41 mouse cellular contexts compared by ENCODE assay signal in genomic region chr6:113437135-113437534, GRCm38 (mm10). TPM values are rescaled to one million over a fixed set of nuclear protein-coding genes. Genes with fewer than 3 reads are reported as not detected.
"Had no signal": no experiment of that assay in that cellular context is flagged by ENCODE, and none has a peak within 500 bp of the region (broad histone marks: within the 10 kb centered on the region; RNA-seq: fewer than 3 reads in every experiment).

No protein-coding gene starts in this region.

- H3K4me1 ChIP-seq: limb, embryonic 13.5 days; midbrain, embryonic 12.5 days; neural tube, embryonic 12.5 days had no signal

- H3K36me3 ChIP-seq: limb, embryonic 10.5 days; limb, embryonic 12.5 days; limb, embryonic 13.5 days; limb, embryonic 15.5 days; liver, embryonic 12.5 days; liver, embryonic 13.5 days; liver, embryonic 15.5 days; lung, embryonic 15.5 days; midbrain, embryonic 10.5 days; midbrain, embryonic 12.5 days; midbrain, embryonic 15.5 days; neural tube, embryonic 12.5 days; neural tube, embryonic 13.5 days had no signal

- H3K4me3 ChIP-seq: limb, embryonic 10.5 days; limb, embryonic 12.5 days; limb, embryonic 13.5 days; limb, embryonic 15.5 days; liver, embryonic 12.5 days; liver, embryonic 13.5 days; liver, embryonic 15.5 days; lung, embryonic 15.5 days; megakaryocyte, embryonic 14.5 days; midbrain, embryonic 10.5 days; midbrain, embryonic 12.5 days; midbrain, embryonic 15.5 days; myocyte; neural tube, embryonic 12.5 days; neural tube, embryonic 13.5 days had no signal

- H3K9me3 ChIP-seq: limb, embryonic 10.5 days; limb, embryonic 12.5 days; limb, embryonic 13.5 days; limb, embryonic 15.5 days; liver, embryonic 12.5 days; liver, embryonic 13.5 days; liver, embryonic 15.5 days; lung, embryonic 15.5 days; megakaryocyte, embryonic 14.5 days; midbrain, embryonic 10.5 days; midbrain, embryonic 12.5 days; midbrain, embryonic 15.5 days; neural tube, embryonic 12.5 days; neural tube, embryonic 13.5 days had no signal

- H3K27me3 ChIP-seq: limb, embryonic 13.5 days; limb, embryonic 15.5 days; liver, embryonic 13.5 days; liver, embryonic 15.5 days; lung, embryonic 15.5 days; neural tube, embryonic 12.5 days; neural tube, embryonic 13.5 days had no signal

- H3K9ac ChIP-seq: limb, embryonic 12.5 days; limb, embryonic 13.5 days; limb, embryonic 15.5 days; liver, embryonic 12.5 days; liver, embryonic 13.5 days; liver, embryonic 14.5 days; liver, embryonic 15.5 days; liver, postnatal 0 days; lung, embryonic 14.5 days; lung, embryonic 15.5 days; midbrain, embryonic 12.5 days; midbrain, embryonic 15.5 days; neural tube, embryonic 12.5 days; neural tube, embryonic 13.5 days had no signal

- H3K4me2 ChIP-seq: limb, embryonic 12.5 days; limb, embryonic 13.5 days; limb, embryonic 15.5 days; liver, embryonic 11.5 days; liver, embryonic 12.5 days; liver, embryonic 13.5 days; liver, embryonic 15.5 days; lung, embryonic 14.5 days; lung, embryonic 15.5 days; midbrain, embryonic 12.5 days; midbrain, embryonic 15.5 days; neural tube, embryonic 12.5 days; neural tube, embryonic 13.5 days had no signal

- DNase-seq: left cerebral cortex, postnatal 4 days; liver; liver, embryonic 13.5 days; liver, postnatal 0 days; lung, adult 18-20 months; lung, adult 2 months; lung, embryonic 14.5 days; lung, postnatal 10 days; lung, postnatal 14 days; lung, postnatal 36 days; lung, postnatal 4 days; midbrain, embryonic 14.5 days had no signal

- H3K27ac ChIP-seq: limb, embryonic 10.5 days; limb, embryonic 12.5 days; limb, embryonic 13.5 days; limb, embryonic 15.5 days; liver, embryonic 12.5 days; liver, embryonic 13.5 days; liver, embryonic 14.5 days; liver, embryonic 15.5 days; lung, embryonic 15.5 days; macrophage; midbrain, embryonic 10.5 days; midbrain, embryonic 12.5 days; midbrain, embryonic 15.5 days; neural tube, embryonic 12.5 days; neural tube, embryonic 13.5 days had no signal

- ATAC-seq: liver, embryonic 12.5 days; liver, postnatal 0 days; lung, postnatal 0 days; midbrain, embryonic 15.5 days; midbrain, embryonic 16.5 days had no signal

RNA-seq across cellular contexts. Expression of gene Cidec, which starts 1.6 kb away (rescaled TPM):
- total RNA-seq: left cerebral cortex, postnatal 10 days; left cerebral cortex, postnatal 14 days; left cerebral cortex, postnatal 25 days; left cerebral cortex, postnatal 36 days; left cerebral cortex, postnatal 4 days; megakaryocyte progenitor cell, adult 5-6 weeks; megakaryocyte, adult 5-6 weeks; megakaryocyte-erythroid progenitor cell, adult 5-6 weeks; midbrain, postnatal 0 days; monocyte, adult 5-6 weeks had no signal
- polyA plus RNA-seq: limb, embryonic 10.5 days; limb, embryonic 11.5 days; limb, embryonic 12.5 days; limb, embryonic 13.5 days; limb, embryonic 15.5 days; liver, embryonic 11.5 days; liver, embryonic 12.5 days; liver, embryonic 15.5 days; lung, embryonic 14.5 days; lung, embryonic 15.5 days; macrophage; midbrain, embryonic 10.5 days; midbrain, embryonic 12.5 days; midbrain, embryonic 14.5 days; midbrain, embryonic 15.5 days; midbrain, embryonic 16.5 days; myocyte; neural tube, embryonic 12.5 days; neural tube, embryonic 13.5 days had no signal

RNA-seq across cellular contexts. Expression of gene Il17re, which starts 21.1 kb away (rescaled TPM):
- total RNA-seq: megakaryocyte, adult 5-6 weeks; megakaryocyte-erythroid progenitor cell, adult 5-6 weeks; monocyte, adult 5-6 weeks had no signal
- polyA plus RNA-seq: macrophage; midbrain, embryonic 14.5 days; myocyte had no signal

RNA-seq across cellular contexts. Expression of gene Il17rc, which starts 34.1 kb away (rescaled TPM):
- total RNA-seq: megakaryocyte progenitor cell, adult 5-6 weeks; megakaryocyte, adult 5-6 weeks; megakaryocyte-erythroid progenitor cell, adult 5-6 weeks; monocyte, adult 5-6 weeks had no signal
- polyA plus RNA-seq: macrophage had no signal
